Mouse (Mus musculus): ENCODE measurements around the gene Mdn1. TPM values are rescaled to one million over a fixed set of nuclear protein-coding genes. Genes with fewer than 3 reads are reported as not detected.

Mdn1 gene
- total and polyA plus RNA-seq, 2 experiments from 2014 or later: 5.9 to 29.8 TPM

DNA sequence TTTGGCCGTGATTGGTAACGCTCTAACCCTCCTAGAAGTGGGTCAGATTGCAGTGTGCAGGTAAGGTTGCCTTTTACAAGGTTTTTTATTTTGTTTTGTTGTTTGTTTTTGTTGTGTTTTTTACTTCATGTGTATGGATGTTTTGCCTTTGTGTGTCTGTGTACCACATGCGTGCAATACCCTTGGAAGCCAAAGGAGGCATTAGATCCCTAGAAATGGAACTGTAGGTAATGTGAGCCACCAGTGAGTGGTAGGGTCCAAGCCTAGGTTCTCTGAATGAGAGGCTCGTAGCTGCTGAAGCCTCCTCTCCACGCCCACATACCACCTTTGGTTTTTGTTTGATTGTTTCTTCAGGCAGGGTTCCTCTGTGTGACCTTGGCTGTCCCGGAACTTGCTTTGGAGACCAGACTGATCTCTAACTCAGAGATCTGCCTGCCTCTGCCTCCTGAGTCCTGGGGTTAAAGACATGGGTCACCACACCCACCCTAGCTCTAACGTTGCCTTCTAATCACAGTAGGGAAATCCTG lies 113.4 kb downstream of the Mdn1 start:
- no peaks in the 10 kb centered on the region for H3K4me1 ChIP-seq (ENCODE audit: insufficient read depth)

DNA sequence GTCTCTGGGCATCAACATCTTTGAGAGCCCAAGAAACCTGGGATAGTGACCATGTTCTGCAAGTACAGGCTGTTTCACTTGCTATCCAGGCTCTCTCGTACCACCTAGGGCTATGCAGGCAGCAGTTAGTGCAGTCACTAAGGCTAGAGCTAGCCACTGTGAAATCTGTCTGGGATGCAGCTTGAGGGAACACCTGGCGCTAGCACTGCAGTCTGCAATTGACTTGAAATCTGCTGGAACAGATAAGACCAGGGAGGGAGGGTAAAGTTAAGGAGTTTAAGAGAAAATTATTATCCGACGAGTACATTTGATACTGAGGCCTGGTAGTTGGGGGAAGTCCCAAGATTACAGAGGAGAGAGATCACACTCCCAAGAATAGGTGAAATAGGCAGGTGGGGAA lies 123.1 kb downstream of the Mdn1 start:
- H3K4me1 ChIP-seq (ENCODE audit: insufficient read depth): no peaks in the 10 kb centered on the region
- no peak overlapping the region for H3K27ac ChIP-seq (ENCODE audit: low read depth, low read length)
- 98% methylated on average over 4 of the region's 4 CpGs for WGBS
- no peak for TF ChIP-seq CTCF (IDR thresholded peaks at IDR 0.05; ENCODE audit: low read depth)
- no peak overlapping the region for H3K4me3 ChIP-seq (ENCODE audit: low read depth, low read length)
- no peak overlapping the region for H3K4me2 ChIP-seq (ENCODE audit: low read depth)
- DNase-seq (no peak), ATAC-seq (no peak)
- no peak overlapping the region for H3K9ac ChIP-seq
- H3K9me3 ChIP-seq (ENCODE audit: low read length): no peaks in the 10 kb centered on the region
- H3K27me3 ChIP-seq (ENCODE audit: insufficient read depth, low read length): no peaks in the 10 kb centered on the region
- peaks cover 13% of the 10 kb centered on the region for H3K36me3 ChIP-seq (ENCODE audit: insufficient read depth)

More for the DNA sequence above, 113.4 kb downstream of the Mdn1 start:
- Histone ChIP-seq H3K4me2 (ENCODE audit: low read depth) (no peak overlapping the region), H3K4me3 (ENCODE audit: low read depth, low read length) (no peak overlapping the region), H3K9ac (no peak overlapping the region), H3K27ac (ENCODE audit: low read depth, low read length) (no peak overlapping the region), H3K27me3 (ENCODE audit: insufficient read depth, low read length) (no peaks in the 10 kb centered on the region), H3K9me3 (ENCODE audit: low read length) (no peaks in the 10 kb centered on the region), H3K36me3 (ENCODE audit: insufficient read depth) (peaks cover 68% of the 10 kb centered on the region)
- WGBS: 95% methylated on average over 7 of the region's 7 CpGs
- TF ChIP-seq CTCF (IDR thresholded peaks at IDR 0.05; ENCODE audit: low read depth): peak; percentile 62
- no peak for ATAC-seq
- DNase-seq: no peak

DNA sequence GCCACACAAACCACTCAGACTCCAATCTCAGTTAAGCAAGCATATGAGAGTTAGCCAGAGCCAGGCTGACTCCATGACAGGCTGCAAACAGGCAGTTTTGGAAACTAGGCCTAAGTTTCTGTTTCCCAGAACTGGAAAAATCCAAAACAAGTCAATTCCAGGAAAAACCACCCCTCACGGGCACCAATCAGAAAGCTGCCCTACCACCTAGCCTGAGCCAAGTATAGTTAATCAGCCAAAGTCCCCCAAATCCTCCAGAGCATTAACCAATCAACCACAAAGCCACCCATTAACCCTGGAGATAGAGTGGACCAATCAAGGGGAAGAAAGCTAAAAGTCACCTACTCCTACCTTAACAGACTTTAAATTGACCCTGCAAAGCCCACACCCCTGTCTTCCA lies 130.2 kb downstream of the Mdn1 start:
- TF ChIP-seq CTCF (IDR thresholded peaks at IDR 0.05; ENCODE audit: low read depth): no peak
- H3K27me3 ChIP-seq (ENCODE audit: insufficient read depth, low read length): no peaks in the 10 kb centered on the region
- H3K9ac ChIP-seq: no peak overlapping the region
- H3K9me3 ChIP-seq (ENCODE audit: low read length): no peaks in the 10 kb centered on the region
- ATAC-seq (no peak), DNase-seq (no peak)
- WGBS: 91% methylated on average over 1 of the region's 1 CpGs
- H3K4me1 ChIP-seq (ENCODE audit: insufficient read depth): no peaks in the 10 kb centered on the region
- H3K27ac ChIP-seq (ENCODE audit: low read depth, low read length): no peak overlapping the region
- H3K4me3 ChIP-seq (ENCODE audit: low read depth, low read length): no peak overlapping the region
- no peak overlapping the region for H3K4me2 ChIP-seq (ENCODE audit: low read depth)
- H3K36me3 ChIP-seq (ENCODE audit: insufficient read depth): no peaks in the 10 kb centered on the region

DNA sequence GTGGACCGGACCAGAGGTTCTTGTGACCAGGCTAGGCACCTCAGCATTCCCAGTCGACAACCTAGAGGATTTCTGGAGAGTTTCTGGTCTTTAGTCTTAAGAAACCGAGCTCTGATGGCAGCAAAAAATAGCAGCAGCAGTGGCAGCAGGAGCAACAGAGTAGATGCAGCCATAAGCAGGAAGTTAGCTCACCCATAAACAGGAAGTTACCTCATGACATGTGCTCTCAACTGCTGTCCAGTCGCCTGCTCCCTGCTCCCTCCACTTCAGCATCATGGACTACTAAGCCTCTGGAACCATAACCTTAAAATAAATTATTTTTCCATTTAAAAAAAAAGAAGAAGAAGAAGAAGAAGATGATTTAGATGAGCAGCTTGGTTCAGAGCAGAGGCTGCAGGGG lies 132.1 kb downstream of the Mdn1 start:
- Histone ChIP-seq H3K9ac (no peak overlapping the region), H3K9me3 (ENCODE audit: low read length) (no peaks in the 10 kb centered on the region), H3K36me3 (ENCODE audit: insufficient read depth) (no peaks in the 10 kb centered on the region), H3K4me2 (ENCODE audit: low read depth) (no peak overlapping the region), H3K4me3 (ENCODE audit: low read depth, low read length) (no peak overlapping the region), H3K4me1 (ENCODE audit: insufficient read depth) (no peaks in the 10 kb centered on the region), H3K27me3 (ENCODE audit: insufficient read depth, low read length) (no peaks in the 10 kb centered on the region), H3K27ac (ENCODE audit: low read depth, low read length) (no peak overlapping the region)
- DNase-seq: no peak
- ATAC-seq: no peak
- no peak for TF ChIP-seq CTCF (IDR thresholded peaks at IDR 0.05; ENCODE audit: low read depth)
- WGBS: 88% methylated on average over 4 of the region's 4 CpGs

DNA sequence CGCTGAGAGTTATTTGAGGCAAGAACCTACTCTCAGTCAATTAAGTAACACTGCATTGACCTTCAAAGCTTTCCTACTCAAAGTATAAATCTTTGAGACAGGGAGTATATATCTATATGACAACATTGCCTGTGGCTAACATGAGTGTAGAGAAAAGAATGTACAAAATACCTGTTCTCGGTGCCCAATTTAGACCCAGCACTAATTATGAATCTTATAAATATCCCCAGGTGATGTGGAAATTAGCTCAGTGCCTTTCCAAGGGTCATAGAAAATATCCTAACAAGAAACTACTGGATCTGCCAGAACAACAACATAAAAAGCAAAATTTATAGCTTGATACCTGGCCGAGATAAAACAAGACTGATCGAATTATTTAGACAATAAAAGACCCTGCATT lies 142.1 kb downstream of the Mdn1 start:
- Histone ChIP-seq H3K4me3 (ENCODE audit: low read depth, low read length) (no peak overlapping the region), H3K27ac (ENCODE audit: low read depth, low read length) (no peak overlapping the region), H3K4me1 (ENCODE audit: insufficient read depth) (peaks cover 7% of the 10 kb centered on the region), H3K4me2 (ENCODE audit: low read depth) (no peak overlapping the region), H3K27me3 (ENCODE audit: insufficient read depth, low read length) (no peaks in the 10 kb centered on the region), H3K36me3 (ENCODE audit: insufficient read depth) (no peaks in the 10 kb centered on the region), H3K9ac (no peak overlapping the region), H3K9me3 (ENCODE audit: low read length) (no peaks in the 10 kb centered on the region)
- ATAC-seq (no peak), DNase-seq (no peak)
- no peak for TF ChIP-seq CTCF (IDR thresholded peaks at IDR 0.05; ENCODE audit: low read depth)
- WGBS: 97% methylated on average over 4 of the region's 4 CpGs

DNA sequence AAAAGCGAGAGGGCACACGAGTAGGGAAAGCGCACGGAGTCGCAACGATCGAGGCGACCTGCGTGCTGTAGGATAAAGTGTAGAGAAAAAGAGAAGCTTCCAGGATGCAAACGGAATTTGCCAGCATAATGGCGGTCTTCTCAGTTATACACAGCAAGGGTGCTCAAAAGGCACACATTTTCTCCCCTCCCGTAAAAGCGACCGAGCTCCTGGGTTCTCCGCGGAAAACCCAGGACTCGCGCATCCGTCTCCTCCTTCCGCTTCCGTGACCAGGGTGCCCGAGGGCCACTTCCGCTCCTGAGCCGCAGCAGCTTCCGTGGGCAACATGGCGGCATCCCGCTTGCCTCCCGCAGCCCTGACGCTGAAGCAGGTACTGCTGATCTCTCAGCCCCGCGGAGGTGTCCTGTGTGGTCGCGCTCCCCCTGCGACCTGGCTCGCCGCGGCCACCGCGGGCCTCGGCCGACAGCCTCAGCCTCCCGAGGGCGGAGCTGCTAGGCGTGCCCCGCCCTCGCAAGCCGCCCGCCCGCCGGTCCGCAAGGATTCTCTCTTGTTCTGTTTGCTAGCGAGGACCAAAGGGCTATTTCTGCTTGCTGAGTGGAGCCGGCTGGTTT lies 143.2 kb downstream of the Mdn1 start, which contains the start of gene Lyrm2:
TSS of gene Lyrm2 (plus strand) at position 288 of the 611 bp plus-strand sequence.
- peak; percentile 96 for ATAC-seq
- peak; percentile 89 for DNase-seq
- peak within 1 kb of the TSS; percentile 62 for H3K4me2 ChIP-seq (ENCODE audit: low read depth)
- H3K9ac ChIP-seq: peak within 1 kb of the TSS; percentile 92
- H3K4me1 ChIP-seq (ENCODE audit: insufficient read depth): peaks cover 7% of the 10 kb centered on the region
- 0 out of 2 replicates have a peak, but pooled peaks have one; percentile 8 for TF ChIP-seq CTCF (IDR thresholded peaks at IDR 0.05; ENCODE audit: low read depth)
- no peaks in the 10 kb centered on the region for H3K27me3 ChIP-seq (ENCODE audit: insufficient read depth, low read length)
- peak within 1 kb of the TSS; percentile 99 for H3K27ac ChIP-seq (ENCODE audit: low read depth, low read length)
- WGBS: 1% methylated on average over 53 of the region's 53 CpGs
- peak within 1 kb of the TSS; percentile 77 for H3K4me3 ChIP-seq (ENCODE audit: low read depth, low read length)
- no peaks in the 10 kb centered on the region for H3K9me3 ChIP-seq (ENCODE audit: low read length)
- peaks cover 5% of the 10 kb centered on the region for H3K36me3 ChIP-seq (ENCODE audit: insufficient read depth)

DNA sequence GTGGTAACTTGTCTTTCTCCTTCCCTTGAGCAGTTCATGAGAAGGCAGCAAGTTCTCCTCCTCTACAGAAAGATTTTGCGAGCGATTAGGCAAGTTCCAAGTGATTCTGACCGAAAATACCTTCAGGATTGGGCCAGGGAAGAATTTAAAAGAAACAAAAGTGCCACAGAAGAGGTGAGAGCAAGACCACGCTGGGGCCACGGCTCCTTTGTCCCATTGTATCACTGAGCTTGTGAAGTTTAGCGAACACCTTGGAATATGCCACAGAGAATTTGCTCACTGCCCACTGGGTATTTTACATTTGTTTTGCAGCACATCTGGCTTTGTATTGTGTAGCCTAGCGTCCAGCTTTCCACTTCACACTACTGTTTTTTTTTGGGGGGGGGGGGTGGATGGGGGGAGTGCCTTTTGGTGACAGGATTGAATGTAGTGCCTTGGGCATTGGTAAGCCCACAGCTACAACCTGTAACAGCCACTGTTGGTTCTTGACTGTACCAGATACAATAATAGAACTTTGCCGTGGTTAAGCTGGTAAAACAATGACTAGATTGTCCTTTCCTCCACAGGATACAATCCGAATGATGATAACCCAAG lies 143.8 kb downstream of the Mdn1 start:
- 3% methylated on average over 9 of the region's 9 CpGs for WGBS
- peaks cover 9% of the 10 kb centered on the region for H3K36me3 ChIP-seq (ENCODE audit: insufficient read depth)
- H3K27me3 ChIP-seq (ENCODE audit: insufficient read depth, low read length): no peaks in the 10 kb centered on the region
- DNase-seq (no peak), ATAC-seq (peak; percentile 28)
- TF ChIP-seq CTCF (IDR thresholded peaks at IDR 0.05; ENCODE audit: low read depth): no peak
- H3K9me3 ChIP-seq (ENCODE audit: low read length): no peaks in the 10 kb centered on the region
- H3K9ac ChIP-seq: peak overlapping the region; percentile 92
- H3K4me3 ChIP-seq (ENCODE audit: low read depth, low read length): peak overlapping the region; percentile 77
- peaks cover 7% of the 10 kb centered on the region for H3K4me1 ChIP-seq (ENCODE audit: insufficient read depth)
- peak overlapping the region; percentile 62 for H3K4me2 ChIP-seq (ENCODE audit: low read depth)
- peak overlapping the region; percentile 99 for H3K27ac ChIP-seq (ENCODE audit: low read depth, low read length)

Data from forebrain, postnatal 0 days (tissue).